27 mouse cellular contexts compared by ENCODE assay signal in the genomic region with DNA sequence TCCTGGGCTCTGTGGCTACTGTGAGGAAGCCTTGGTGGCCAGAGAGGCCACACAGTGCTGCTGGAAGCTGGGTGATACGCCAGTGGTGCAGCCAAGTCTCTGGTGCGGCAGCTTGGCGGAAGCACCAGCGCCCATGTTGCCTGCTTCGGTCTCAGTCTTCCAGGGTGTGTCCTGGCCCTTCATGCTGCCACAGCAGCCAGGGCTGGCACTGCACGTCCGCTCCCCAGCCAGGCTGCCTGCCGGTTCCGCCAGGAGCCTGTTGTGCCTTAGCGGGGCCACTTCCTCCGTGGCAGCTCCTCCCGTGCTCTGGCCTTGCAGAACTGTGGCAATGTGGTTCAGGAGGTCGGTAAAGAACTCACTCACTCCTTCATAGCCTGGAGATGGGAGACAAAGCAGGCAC. TPM values are rescaled to one million over a fixed set of nuclear protein-coding genes. Genes with fewer than 3 reads are reported as not detected.
DNase-seq lines count a peak whose midpoint lies in the region; ATAC-seq and TF ChIP-seq lines count a peak whose summit lies in the region.
"Had no signal": no experiment of that assay in that cellular context is flagged by ENCODE, and none has a peak within 500 bp of the region (broad histone marks: within the 10 kb centered on the region; RNA-seq: fewer than 3 reads in every experiment).

No protein-coding gene starts in this region.

- H3K9ac ChIP-seq in liver, embryonic 11.5 days (ENCODE audit: low read depth, low read length) = no peak overlapping the region
- H3K9ac ChIP-seq: embryonic facial prominence, embryonic 13.5 days; heart, embryonic 13.5 days; hindbrain, embryonic 12.5 days; kidney, embryonic 15.5 days; limb, embryonic 15.5 days; liver, embryonic 15.5 days; neural tube, embryonic 12.5 days had no signal

- peaks cover 61% of the 10 kb centered on the region for H3K4me1 ChIP-seq in E14TG2a.4 (replicated peaks; ENCODE audit: low read depth, low read length)
- 0 out of 2 replicates have a peak, but pooled peaks cover 5% of the 10 kb centered on the region for H3K4me1 ChIP-seq in liver, embryonic 11.5 days (replicated peaks; ENCODE audit: control insufficient read depth, insufficient read depth, low read length)
- H3K4me1 ChIP-seq: embryonic facial prominence, embryonic 13.5 days; hindbrain, embryonic 12.5 days; limb, embryonic 15.5 days; neural tube, embryonic 12.5 days had no signal

- DNase-seq in cerebellum, adult 11-12 months = peak; percentile 70
- no peak for DNase-seq in cerebellum, postnatal 4 days (ENCODE audit: low spot score in 2 of 2)
- DNase-seq in gastrocnemius, postnatal 25 days = peak; percentile 30
- DNase-seq in gastrocnemius, adult 18-20 months (ENCODE audit: low spot score) = no peak
- peak; percentile 75 to 77 for DNase-seq in cerebellum, postnatal 25 days
- DNase-seq in liver, embryonic 11.5 days (ENCODE audit: low spot score) = no peak
- no peak for DNase-seq in layer of hippocampus, postnatal 14 days (ENCODE audit: low spot score in 2 of 2)
- DNase-seq: heart, adult 18-20 months; heart, postnatal 14 days; kidney, adult 11 months; kidney, postnatal 4 days; layer of hippocampus, adult 9-11 months; midbrain, embryonic 14.5 days; right cerebral cortex, postnatal 14 days had no signal

- ATAC-seq in liver, embryonic 11.5 days (replicated peaks; ENCODE audit: low FRiP score) = no peak

- H3K27ac ChIP-seq in liver, embryonic 11.5 days (ENCODE audit: low read depth, low read length) = no peak overlapping the region
- H3K27ac ChIP-seq: embryonic facial prominence, embryonic 13.5 days; heart, embryonic 13.5 days; hindbrain, embryonic 12.5 days; kidney, embryonic 15.5 days; left cerebral cortex, adult 2 months; limb, embryonic 15.5 days; liver, embryonic 15.5 days; macrophage; neural tube, embryonic 12.5 days; stomach, postnatal 0 days had no signal

- TF ChIP-seq CTCF in E14TG2a.4 (conservative IDR thresholded peaks at IDR 0.05; ENCODE audit: low read length) = no peak

- peaks cover 74% of the 10 kb centered on the region for H3K36me3 ChIP-seq in E14TG2a.4 (ENCODE audit: insufficient read depth, low read length)
- no peaks in the 10 kb centered on the region for H3K36me3 ChIP-seq in liver, embryonic 11.5 days (ENCODE audit: control insufficient read depth, insufficient read depth, low read length)
- H3K36me3 ChIP-seq: liver, embryonic 15.5 days had no signal

- 79% methylated on average over 13 of the region's 13 CpGs for WGBS in liver, embryonic 11.5 days

- H3K4me3 ChIP-seq in E14TG2a.4 (replicated peaks; ENCODE audit: low read length) = peak overlapping the region; percentile 37; the same call in 1 of the 2 replicates
- H3K4me3 ChIP-seq in liver, embryonic 11.5 days (ENCODE audit: low read depth, low read length) = no peak overlapping the region
- H3K4me3 ChIP-seq: embryonic facial prominence, embryonic 13.5 days; erythroblast, embryonic 14.5 days; heart, embryonic 13.5 days; hindbrain, embryonic 12.5 days; kidney, embryonic 15.5 days; left cerebral cortex, adult 2 months; limb, embryonic 15.5 days; liver, embryonic 15.5 days; neural tube, embryonic 12.5 days had no signal

- H3K27me3 ChIP-seq in E14TG2a.4 (ENCODE audit: insufficient read depth, low read length) = no peaks in the 10 kb centered on the region
- H3K27me3 ChIP-seq in liver, embryonic 11.5 days (replicated peaks; ENCODE audit: control insufficient read depth, insufficient read depth, low read length) = no peaks in the 10 kb centered on the region
- H3K27me3 ChIP-seq: embryonic facial prominence, embryonic 13.5 days; heart, embryonic 13.5 days; hindbrain, embryonic 12.5 days; kidney, embryonic 15.5 days; limb, embryonic 15.5 days; liver, embryonic 15.5 days; neural tube, embryonic 12.5 days had no signal

- no peak overlapping the region for H3K4me2 ChIP-seq in liver, embryonic 11.5 days
- H3K4me2 ChIP-seq: embryonic facial prominence, embryonic 13.5 days; heart, embryonic 13.5 days; hindbrain, embryonic 12.5 days; kidney, embryonic 15.5 days; limb, embryonic 15.5 days; liver, embryonic 15.5 days; neural tube, embryonic 12.5 days had no signal

- no peaks in the 10 kb centered on the region for H3K9me3 ChIP-seq in E14TG2a.4 (ENCODE audit: low read length)
- H3K9me3 ChIP-seq in liver, embryonic 11.5 days (ENCODE audit: control insufficient read depth, low read length) = no peaks in the 10 kb centered on the region
- H3K9me3 ChIP-seq: embryonic facial prominence, embryonic 13.5 days; heart, embryonic 13.5 days; hindbrain, embryonic 12.5 days; kidney, embryonic 15.5 days; limb, embryonic 15.5 days; liver, embryonic 15.5 days; neural tube, embryonic 12.5 days had no signal

RNA-seq across cellular contexts. Expression of a gene that starts 15.3 kb away (rescaled TPM):
- not detected for total RNA-seq in gastrocnemius, postnatal 25 days (2021)
- not detected for total RNA-seq in gastrocnemius, adult 18-20 months (2021)
- polyA plus RNA-seq in liver, embryonic 11.5 days (2014; fragmentation: Nextera tagmentation; extraction: Ambion mirVana) = 0.88 and 1.5 TPM in 2 replicates
- total RNA-seq in layer of hippocampus, postnatal 14 days (2021) = 100 to 1,000 TPM; 151 to 154 TPM
- total RNA-seq: gastrocnemius, adult 8-10 months; heart, adult 18-20 months had no signal
- polyA plus RNA-seq: macrophage had no signal

Comparison
In these comparisons a context has a peak if more than half of its experiments do, and no peak if none do; other contexts are left out.
1. DNase-seq: peak in cerebellum, adult 11-12 months (single experiment), gastrocnemius, postnatal 25 days (single experiment) and cerebellum, postnatal 25 days (2 of 2); none in cerebellum, postnatal 4 days (0 of 2), gastrocnemius, adult 18-20 months (single experiment), liver, embryonic 11.5 days (single experiment) and layer of hippocampus, postnatal 14 days (0 of 2).
2. RNA of a gene that starts 15.3 kb away (total RNA-seq): 151 to 154 TPM in layer of hippocampus, postnatal 14 days; not detected in gastrocnemius, postnatal 25 days and not detected in gastrocnemius, adult 18-20 months; every median in the first group is over 100 times any median in the second.